Mouse (Mus musculus): Measurements from ENCODE around the gene Cstl1. TPM values are rescaled to one million over a fixed set of nuclear protein-coding genes. Genes with fewer than 3 reads are reported as not detected.
"Not testable (repeated sequence)": the region's sequence is repeated elsewhere in the genome, so short reads cannot be mapped to it uniquely, and the experiment has no call there.

Cstl1 gene
- polyA plus RNA-seq, 1 experiment from 2014 or later: not detected

DNA sequence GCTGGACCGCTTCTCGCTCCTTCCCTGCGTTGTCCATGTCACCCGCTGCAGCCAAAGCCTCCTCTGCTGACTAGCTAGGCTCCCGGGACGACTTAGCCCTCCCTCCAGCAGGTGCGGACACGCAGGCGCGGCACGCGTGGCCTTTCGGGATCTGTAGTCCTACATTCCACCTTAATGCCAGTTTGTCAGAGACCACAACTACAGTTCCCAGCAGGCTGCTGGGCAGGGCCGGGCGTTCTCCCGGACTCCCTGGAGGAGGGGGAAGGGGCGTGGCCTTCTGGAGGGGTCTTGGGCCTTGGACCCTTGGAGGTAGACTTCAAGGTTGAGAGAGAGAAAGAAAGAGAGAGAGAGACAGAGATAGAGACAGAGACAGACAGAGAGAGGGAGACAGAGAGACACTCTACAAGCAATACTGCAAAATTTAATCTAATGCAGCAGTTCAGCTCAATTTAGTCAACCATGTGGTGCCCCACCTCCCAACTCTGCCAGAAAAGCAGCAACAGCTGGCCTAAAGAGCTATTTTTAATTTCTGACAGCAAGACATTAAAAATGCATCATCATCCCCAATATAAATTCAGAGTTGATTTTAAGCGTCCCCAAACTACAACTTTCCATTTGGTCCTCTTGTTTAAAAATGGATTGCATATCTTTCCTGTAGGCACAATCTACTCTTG lies 17.7 kb upstream of the Cstl1 start, which contains the start of gene Napb:
Napb (minus strand) TSS at position 141 of the 674 bp plus-strand sequence.
- Histone ChIP-seq H3K4me1 (ENCODE audit: control insufficient read depth, insufficient read depth, low read length) (no peaks in the 10 kb centered on the region), H3K27ac (replicated peaks; ENCODE audit: low read depth, low read length) (no peak within 1 kb of the TSS), H3K36me3 (replicated peaks; ENCODE audit: control insufficient read depth, insufficient read depth, low read depth, low read length) (no peaks in the 10 kb centered on the region), H3K4me3 (ENCODE audit: low read depth, low read length) (peak within 1 kb of the TSS; percentile 50), H3K4me2 (ENCODE audit: low read depth, low read length) (peak within 1 kb of the TSS; percentile 88), H3K9ac (replicated peaks; ENCODE audit: low read length) (peak within 1 kb of the TSS; percentile 76), H3K9me3 (replicated peaks; ENCODE audit: control insufficient read depth, low read length) (no peaks in the 10 kb centered on the region), H3K27me3 (ENCODE audit: control insufficient read depth, insufficient read depth, low read length) (no peaks in the 10 kb centered on the region)
- 4% methylated on average over 18 of the region's 18 CpGs for WGBS
- peak; percentile 96 for DNase-seq (ENCODE audit: low spot score)
- ATAC-seq (replicated peaks; ENCODE audit: insufficient number of reproducible peaks, low FRiP score, low TSS enrichment, low read depth): peak; percentile 100

DNA sequence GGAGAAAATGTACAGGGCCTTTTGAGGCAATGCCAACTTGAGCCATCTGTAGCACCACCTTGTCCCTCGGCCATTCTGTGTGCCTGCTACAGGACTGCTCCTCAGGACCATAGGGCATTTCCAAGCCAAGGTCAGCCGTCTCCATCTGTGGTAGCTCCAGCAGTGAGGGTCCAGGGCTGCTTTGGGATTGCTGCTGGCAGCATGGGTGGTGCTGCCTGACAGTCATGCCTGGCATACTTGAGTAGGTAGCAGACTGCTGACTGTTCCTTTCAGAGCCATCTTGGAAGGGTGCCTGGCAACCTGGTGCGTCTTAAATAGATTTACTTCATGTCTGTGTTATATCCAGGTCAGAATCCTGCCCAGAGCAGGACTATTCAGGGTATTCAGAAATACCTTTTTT lies 7.2 kb upstream of the Cstl1 start:
- ATAC-seq (replicated peaks; ENCODE audit: insufficient number of reproducible peaks, low FRiP score, low TSS enrichment, low read depth): no peak
- no peak overlapping the region for H3K9ac ChIP-seq (replicated peaks; ENCODE audit: low read length)
- no peak for DNase-seq (ENCODE audit: low spot score)
- no peaks in the 10 kb centered on the region for H3K4me1 ChIP-seq (ENCODE audit: control insufficient read depth, insufficient read depth, low read length)
- H3K9me3 ChIP-seq (replicated peaks; ENCODE audit: control insufficient read depth, low read length): no peaks in the 10 kb centered on the region
- WGBS: 73% methylated on average over 3 of the region's 3 CpGs
- no peak overlapping the region for H3K4me3 ChIP-seq (ENCODE audit: low read depth, low read length)
- H3K27ac ChIP-seq (replicated peaks; ENCODE audit: low read depth, low read length): no peak overlapping the region
- H3K36me3 ChIP-seq (replicated peaks; ENCODE audit: control insufficient read depth, insufficient read depth, low read depth, low read length): no peaks in the 10 kb centered on the region
- H3K27me3 ChIP-seq (ENCODE audit: control insufficient read depth, insufficient read depth, low read length): no peaks in the 10 kb centered on the region
- H3K4me2 ChIP-seq (ENCODE audit: low read depth, low read length): no peak overlapping the region

GRCm38 (mm10) chr2:148743846-148744407 lies 6.2 kb upstream of the Cstl1 start:
- Histone ChIP-seq H3K4me1 (ENCODE audit: control insufficient read depth, insufficient read depth, low read length) (no peaks in the 10 kb centered on the region), H3K27ac (replicated peaks; ENCODE audit: low read depth, low read length) (no peak overlapping the region), H3K27me3 (ENCODE audit: control insufficient read depth, insufficient read depth, low read length) (no peaks in the 10 kb centered on the region), H3K9me3 (replicated peaks; ENCODE audit: control insufficient read depth, low read length) (no peaks in the 10 kb centered on the region), H3K4me3 (ENCODE audit: low read depth, low read length) (no peak overlapping the region), H3K4me2 (ENCODE audit: low read depth, low read length) (no peak overlapping the region), H3K36me3 (replicated peaks; ENCODE audit: control insufficient read depth, insufficient read depth, low read depth, low read length) (no peaks in the 10 kb centered on the region), H3K9ac (replicated peaks; ENCODE audit: low read length) (no peak overlapping the region)
- ATAC-seq (replicated peaks; ENCODE audit: insufficient number of reproducible peaks, low FRiP score, low TSS enrichment, low read depth) (no peak), DNase-seq (ENCODE audit: low spot score) (no peak)
- 83% methylated on average over 3 of the region's 3 CpGs for WGBS

DNA sequence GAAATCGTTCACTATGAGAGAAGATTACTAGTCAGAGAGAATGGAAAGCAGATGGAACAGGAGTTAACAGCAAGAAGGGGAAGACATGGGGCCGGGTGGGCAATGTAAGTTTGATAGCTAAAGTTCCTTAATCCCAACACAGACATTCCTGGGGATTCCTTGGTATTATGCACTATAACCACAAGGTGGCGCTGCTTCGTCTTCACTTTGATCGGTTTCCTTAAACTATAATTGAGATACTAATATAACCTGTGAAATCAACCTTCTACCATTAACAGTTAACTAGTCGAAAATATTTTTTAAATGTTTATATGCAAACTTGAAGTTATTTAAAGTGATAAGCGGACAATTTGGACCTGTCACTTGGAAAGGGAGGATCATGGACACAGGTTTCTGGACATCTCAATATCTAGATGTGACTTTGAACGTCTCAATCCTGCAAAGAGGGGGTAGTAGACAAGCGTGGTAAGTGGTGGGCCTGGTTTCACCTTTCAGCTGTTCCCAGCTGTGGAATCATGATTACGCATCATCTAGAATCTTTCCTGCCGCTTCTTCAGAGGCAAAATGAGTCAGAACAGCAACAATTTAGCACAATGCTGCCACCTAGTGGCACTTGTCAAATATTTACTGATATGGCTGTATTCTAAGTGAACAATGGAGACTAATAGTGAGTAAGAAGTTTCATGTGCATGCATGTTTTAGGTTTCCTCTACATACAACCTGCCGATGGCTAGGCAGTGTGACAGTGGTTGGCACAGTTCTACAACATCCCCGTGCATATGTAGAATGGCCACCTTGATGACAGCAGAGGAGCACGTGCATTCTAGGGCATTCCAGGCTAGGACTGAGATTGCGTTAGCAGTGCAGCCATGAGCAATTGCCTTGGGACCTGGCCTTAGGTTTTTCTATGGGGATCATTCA lies 2.0 kb downstream of the Cstl1 start:
- H3K4me2 ChIP-seq (ENCODE audit: low read depth, low read length): peak overlapping the region; percentile 19; the same call in 1 of the 2 replicates
- peak; percentile 57 for ATAC-seq (replicated peaks; ENCODE audit: insufficient number of reproducible peaks, low FRiP score, low TSS enrichment, low read depth)
- no peaks in the 10 kb centered on the region for H3K9me3 ChIP-seq (replicated peaks; ENCODE audit: control insufficient read depth, low read length)
- DNase-seq (ENCODE audit: low spot score): peak; percentile 93
- no peaks in the 10 kb centered on the region for H3K36me3 ChIP-seq (replicated peaks; ENCODE audit: control insufficient read depth, insufficient read depth, low read depth, low read length)
- H3K27me3 ChIP-seq (ENCODE audit: control insufficient read depth, insufficient read depth, low read length): no peaks in the 10 kb centered on the region
- no peak overlapping the region for H3K9ac ChIP-seq (replicated peaks; ENCODE audit: low read length)
- WGBS: 18% methylated on average over 15 of the region's 15 CpGs
- peak overlapping the region; percentile 4; the same call in 1 of the 2 replicates for H3K4me3 ChIP-seq (ENCODE audit: low read depth, low read length)
- H3K4me1 ChIP-seq (ENCODE audit: control insufficient read depth, insufficient read depth, low read length): no peaks in the 10 kb centered on the region
- H3K27ac ChIP-seq (replicated peaks; ENCODE audit: low read depth, low read length): no peak overlapping the region

DNA sequence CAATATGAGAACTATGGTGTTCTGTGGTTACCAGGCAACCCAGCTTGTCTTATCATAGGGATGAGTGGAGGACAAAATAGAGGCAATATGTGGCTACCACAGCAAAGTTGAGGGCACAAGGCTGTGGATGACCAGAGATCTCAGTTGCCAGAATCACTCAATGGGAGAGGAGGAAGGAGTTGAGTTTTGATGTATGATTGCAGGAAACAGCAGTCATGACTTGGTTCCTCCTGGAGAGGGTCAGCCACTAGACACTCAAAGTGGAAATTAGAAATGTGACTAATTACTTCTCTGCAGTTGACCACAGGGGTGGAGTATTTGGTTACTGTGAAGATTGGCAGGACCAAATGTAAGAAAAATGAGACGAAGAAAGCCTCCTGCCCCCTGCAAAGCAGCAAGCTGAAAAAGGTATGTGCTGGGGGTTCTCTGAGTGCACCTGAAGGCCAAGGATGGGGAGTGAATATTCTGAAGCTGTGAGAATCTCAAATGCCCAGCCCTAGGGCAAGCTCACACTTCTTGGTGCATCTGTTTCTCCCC lies 4.2 kb downstream of the Cstl1 start:
- ATAC-seq (replicated peaks; ENCODE audit: insufficient number of reproducible peaks, low FRiP score, low TSS enrichment, low read depth): no peak
- H3K27ac ChIP-seq (replicated peaks; ENCODE audit: low read depth, low read length): no peak overlapping the region

GRCm38 (mm10) chr2:148763648-148764388 lies 13.7 kb downstream of the Cstl1 start:
- WGBS: 95% methylated on average over 1 of the region's 1 CpGs
- Histone ChIP-seq H3K4me2 (ENCODE audit: low read depth, low read length) (no peak overlapping the region), H3K9me3 (replicated peaks; ENCODE audit: control insufficient read depth, low read length) (no peaks in the 10 kb centered on the region), H3K4me1 (ENCODE audit: control insufficient read depth, insufficient read depth, low read length) (no peaks in the 10 kb centered on the region), H3K27me3 (ENCODE audit: control insufficient read depth, insufficient read depth, low read length) (no peaks in the 10 kb centered on the region), H3K27ac (replicated peaks; ENCODE audit: low read depth, low read length) (no peak overlapping the region), H3K36me3 (replicated peaks; ENCODE audit: control insufficient read depth, insufficient read depth, low read depth, low read length) (no peaks in the 10 kb centered on the region), H3K9ac (replicated peaks; ENCODE audit: low read length) (no peak overlapping the region), H3K4me3 (ENCODE audit: low read depth, low read length) (no peak overlapping the region)
- no peak for DNase-seq (ENCODE audit: low spot score)
- no peak for ATAC-seq (replicated peaks; ENCODE audit: insufficient number of reproducible peaks, low FRiP score, low TSS enrichment, low read depth)

More for the DNA sequence above, 4.2 kb downstream of the Cstl1 start:
- H3K4me2 ChIP-seq (ENCODE audit: low read depth, low read length): no peak overlapping the region
- no peaks in the 10 kb centered on the region for H3K27me3 ChIP-seq (ENCODE audit: control insufficient read depth, insufficient read depth, low read length)
- no peaks in the 10 kb centered on the region for H3K9me3 ChIP-seq (replicated peaks; ENCODE audit: control insufficient read depth, low read length)
- WGBS: 64% methylated on average over 1 of the region's 1 CpGs
- H3K9ac ChIP-seq (replicated peaks; ENCODE audit: low read length): no peak overlapping the region
- no peaks in the 10 kb centered on the region for H3K4me1 ChIP-seq (ENCODE audit: control insufficient read depth, insufficient read depth, low read length)
- DNase-seq (ENCODE audit: low spot score): no peak
- no peaks in the 10 kb centered on the region for H3K36me3 ChIP-seq (replicated peaks; ENCODE audit: control insufficient read depth, insufficient read depth, low read depth, low read length)
- no peak overlapping the region for H3K4me3 ChIP-seq (ENCODE audit: low read depth, low read length)

DNA sequence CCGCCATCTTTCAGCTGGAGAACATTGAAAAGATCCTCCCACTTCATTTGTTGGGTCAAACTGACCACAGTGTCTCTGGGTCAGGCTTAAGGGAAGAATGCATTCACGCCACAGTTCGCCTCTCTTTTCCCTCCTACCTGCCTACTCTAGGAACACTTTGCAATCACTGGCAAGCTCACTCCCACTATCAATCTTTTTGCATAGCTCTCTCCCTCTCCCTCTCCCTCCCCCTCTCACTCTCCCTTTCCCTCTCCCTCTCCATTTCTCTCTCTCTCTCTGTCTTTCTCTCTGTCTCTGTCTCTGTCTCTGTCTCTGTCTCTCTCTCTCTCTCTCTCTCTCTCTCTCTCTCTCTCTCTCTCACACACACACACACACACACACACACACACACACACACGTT lies 21.2 kb downstream of the Cstl1 start, which contains the start of gene Cst11:
Cst11 (minus strand) TSS at position 101 of the 400 bp plus-strand sequence.
- DNase-seq (ENCODE audit: low spot score); H3K9me3 ChIP-seq (replicated peaks; ENCODE audit: control insufficient read depth, low read length); H3K9ac ChIP-seq (replicated peaks; ENCODE audit: low read length); ATAC-seq (replicated peaks; ENCODE audit: insufficient number of reproducible peaks, low FRiP score, low TSS enrichment, low read depth); H3K27ac ChIP-seq (replicated peaks; ENCODE audit: low read depth, low read length); H3K4me3 ChIP-seq (ENCODE audit: low read depth, low read length); H3K4me1 ChIP-seq (ENCODE audit: control insufficient read depth, insufficient read depth, low read length); H3K4me2 ChIP-seq (ENCODE audit: low read depth, low read length); H3K27me3 ChIP-seq (ENCODE audit: control insufficient read depth, insufficient read depth, low read length); H3K36me3 ChIP-seq (replicated peaks; ENCODE audit: control insufficient read depth, insufficient read depth, low read depth, low read length): not testable (repeated sequence)
- WGBS: 91% methylated on average over 4 of the region's 4 CpGs

Data from embryonic facial prominence, embryonic 11.5 days (tissue).